Mouse (Mus musculus) Patski (cell line): ENCODE results near the gene Prelid1. TPM values are rescaled to one million over a fixed set of nuclear protein-coding genes. Genes with fewer than 3 reads are reported as not detected.

Experiments used
- ATAC-seq: fragments of 100-300 bp; one replicate; pipeline ENCODE4 v1.8.0; 2021
- CTCF ChIA-PET: fragments of 350-600 bp; sonication (Branson Sonifier 250); formaldehyde crosslinking; loops from one replicate; lab custom pipeline; 2022; ENCODE audit warnings: inconsistent platforms; lab: Charles Lee
- POLR2A ChIA-PET: fragments of 350-600 bp; sonication (Branson Sonifier 250); formaldehyde crosslinking; loops from one replicate; lab custom pipeline; 2022; ENCODE audit warnings: antibody characterized with exemption, inconsistent platforms; lab: Charles Lee
- DNase-seq: peaks from one replicate; pipeline ENCODE4 v3.0.0-alpha.2; 2011; ENCODE audit warnings: low read depth, low spot score
- H3K27me3 ChIP-seq: fragments of 371-371 bp; one replicate; pipeline ENCODE4 v1.5.1; 2021
- CTCF ChIP-seq: fragments of 100-300 bp; IDR thresholded peaks from one replicate; pipeline ENCODE4 v1.5.1; 2021
- in situ Hi-C: fragments of 300-500 bp; cut with MboI; formaldehyde crosslinking; loops from 3 replicates; pipeline ENCODE4 v1.11.1; 2018; ENCODE audit warnings: low pct_unique_long_range_greater_than_20kb, mixed read lengths
- polyA plus RNA-seq: library from polyadenylated mRNA; unstranded; gene quantifications from one replicate; pipeline ENCODE4 v1.2.3, GENCODE M21; 2021

Gene Prelid1
- polyA plus RNA-seq, 1 experiment from 2014 or later, result 300 TPM

- peak; percentile 29 for ATAC-seq
- POLR2A ChIA-PET, result interaction anchor here (0.5 kb wide), 1 partner anchor 55 kb away, joined by 5 read pairs; no protein-coding TSS in a partner anchor
Measured at GRCm38 (mm10) chr13:55361974-55362452, 41.7 kb downstream of the Prelid1 start.

GRCm38 (mm10) chr13:55362453-55363060, 42.3 kb downstream of the Prelid1 start, which contains the start of gene Lman2:
Gene Lman2, minus strand, starts transcription at chr13:55362783.
- H3K27me3 ChIP-seq, result peaks cover 7% of the 10 kb centered on the region
- ChIA-PET POLR2A (interaction anchor here (0.5 to 0.9 kb wide), 3 partner anchors 55 to 213 kb away, joined by 3 to 5 read pairs (median 3); no protein-coding TSS in a partner anchor), CTCF (interaction anchor here (1.0 kb wide), 1 partner anchor 41 kb away, joined by 3 read pairs; no protein-coding TSS in a partner anchor)
- no peak for TF ChIP-seq CTCF
- peak; percentile 97 for ATAC-seq
- peak; percentile 96 for DNase-seq
- in situ Hi-C loops, result no loop called here

More at GRCm38 (mm10) chr13:55361974-55362452, 41.7 kb downstream of the Prelid1 start:
- in situ Hi-C loops, result no loop called here
- peaks cover 5% of the 10 kb centered on the region for H3K27me3 ChIP-seq
- DNase-seq, result peak; percentile 7
- no peak for TF ChIP-seq CTCF
- CTCF ChIA-PET, result no interaction called here

DNA sequence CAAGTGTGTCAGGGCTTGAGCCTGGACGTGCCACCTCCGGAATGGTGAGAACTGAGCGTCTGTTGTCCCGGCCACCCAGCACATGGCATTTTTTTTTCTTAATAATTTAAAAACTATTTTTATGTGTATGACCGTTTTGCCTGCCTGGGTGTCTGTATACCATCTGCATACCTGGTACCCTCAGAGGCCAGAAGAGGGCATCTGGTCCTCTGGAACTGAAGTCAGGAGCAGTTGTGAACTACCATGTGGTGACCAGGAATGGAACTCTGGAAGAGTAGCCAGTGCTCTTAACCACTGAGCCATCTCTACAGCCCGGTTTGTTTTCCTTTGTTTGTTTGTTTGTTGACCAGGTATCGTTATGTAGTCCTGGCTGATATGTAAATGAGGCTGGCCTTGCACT, 48.1 kb downstream of the Prelid1 start:
- DNase-seq (no peak), ATAC-seq (no peak)
- H3K27me3 ChIP-seq, result peaks cover 30% of the 10 kb centered on the region
- POLR2A ChIA-PET, result no interaction called here
- TF ChIP-seq CTCF, result no peak
- CTCF ChIA-PET, result no interaction called here
- in situ Hi-C loops, result no loop called here

- CTCF ChIA-PET, result no interaction called here
- H3K27me3 ChIP-seq, result peaks cover 41% of the 10 kb centered on the region
- in situ Hi-C loops, result loop anchor here (5.0 kb wide), 1 partner anchor 58 kb away; the partner anchor contains the start of gene F12
- TF ChIP-seq CTCF, result no peak
- ATAC-seq (no peak), DNase-seq (no peak)
- POLR2A ChIA-PET, result no interaction called here
Measured at GRCm38 (mm10) chr13:55369531-55370114, 49.3 kb downstream of the Prelid1 start, which contains the start of gene Rgs14. Gene Rgs14, plus strand, starts transcription at chr13:55369732.

- DNase-seq, result no peak
- peaks cover 47% of the 10 kb centered on the region for H3K27me3 ChIP-seq
- ChIA-PET POLR2A (no interaction called here), CTCF (no interaction called here)
- no peak for ATAC-seq
- in situ Hi-C loops, result loop anchor here (5.0 kb wide), 1 partner anchor 57 kb away; the partner anchor contains the start of gene F12
- TF ChIP-seq CTCF, result no peak
Measured at GRCm38 (mm10) chr13:55370234-55370633, 49.9 kb downstream of the Prelid1 start.

DNA sequence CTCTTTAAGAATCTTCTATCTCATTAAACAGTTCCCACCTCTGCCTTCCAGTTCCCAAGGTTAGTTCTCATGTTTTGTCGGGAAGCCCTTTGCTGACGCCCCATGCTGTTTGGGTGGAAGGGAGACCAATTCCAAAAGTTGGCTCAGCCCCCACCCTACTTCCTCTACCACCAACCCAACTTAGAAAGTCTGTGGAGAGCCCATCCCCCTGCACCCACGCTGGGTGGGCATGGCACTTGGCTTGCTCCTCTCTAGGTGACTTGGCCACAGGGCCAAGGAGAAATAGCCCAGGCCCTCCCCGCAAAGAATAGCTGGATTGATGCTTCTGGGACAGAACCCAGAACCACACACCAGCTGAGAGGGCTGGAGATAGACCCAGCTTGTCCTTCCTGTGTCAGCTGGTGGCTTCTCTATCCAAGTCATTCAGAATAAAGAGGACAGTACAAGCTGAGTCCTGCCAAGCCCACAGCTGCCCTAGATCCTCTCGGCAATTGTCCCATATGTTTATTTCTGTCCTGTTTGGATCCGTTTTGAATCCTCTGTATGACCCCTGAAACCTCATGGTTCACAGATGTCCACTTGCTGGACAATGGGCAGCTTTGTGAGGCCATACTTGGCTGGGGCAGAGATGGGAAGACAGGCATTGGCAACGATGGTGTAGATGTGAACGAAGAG, 50.8 kb downstream of the Prelid1 start:
- H3K27me3 ChIP-seq, result peaks cover 55% of the 10 kb centered on the region
- no peak for TF ChIP-seq CTCF
- ChIA-PET CTCF (no interaction called here), POLR2A (no interaction called here)
- DNase-seq (no peak), ATAC-seq (no peak)
- in situ Hi-C loops, result loop anchor here (5.0 kb wide), 1 partner anchor 56 kb away; the partner anchor contains the start of gene F12

- peaks cover 56% of the 10 kb centered on the region for H3K27me3 ChIP-seq
- in situ Hi-C loops, result loop anchor here (5.0 kb wide), 1 partner anchor 56 kb away; the partner anchor contains the start of gene F12
- ChIA-PET CTCF (no interaction called here), POLR2A (no interaction called here)
- no peak for DNase-seq
- ATAC-seq, result no peak
- no peak for TF ChIP-seq CTCF
Measured at GRCm38 (mm10) chr13:55371740-55372139, 51.4 kb downstream of the Prelid1 start.

- peaks cover 74% of the 10 kb centered on the region for H3K27me3 ChIP-seq
- CTCF ChIA-PET, result no interaction called here
- ATAC-seq (no peak), DNase-seq (no peak)
- in situ Hi-C loops, result loop anchor here (5.0 kb wide), 1 partner anchor 53 kb away; the partner anchor contains the start of gene F12
- POLR2A ChIA-PET, result no interaction called here
- no peak for TF ChIP-seq CTCF
Measured at GRCm38 (mm10) chr13:55374206-55374924, 54.1 kb downstream of the Prelid1 start.

Other genes with a start within 250 kb of the Prelid1 start
- 38.1 TPM for gene Uimc1, start 220.2 kb upstream of the Prelid1 start, polyA plus RNA-seq
- 22.2 TPM for gene Zfp346, start 215.2 kb upstream of the Prelid1 start, polyA plus RNA-seq
- gene Gm17617, start 187.0 kb upstream of the Prelid1 start, polyA plus RNA-seq, result not detected
- 2.6 TPM for gene Fgfr4, start 167.9 kb upstream of the Prelid1 start, polyA plus RNA-seq
- gene Nsd1, start 110.7 kb upstream of the Prelid1 start, polyA plus RNA-seq, result 15.1 TPM
- gene Rab24, start 1.4 kb downstream of the Prelid1 start, polyA plus RNA-seq, result 94.0 TPM
- gene Mxd3, start 9.3 kb downstream of the Prelid1 start, polyA plus RNA-seq, result 14.8 TPM
- 145 TPM for gene Lman2, start 42.3 kb downstream of the Prelid1 start, polyA plus RNA-seq
- 0.54 TPM for gene Rgs14, start 49.2 kb downstream of the Prelid1 start, polyA plus RNA-seq
- gene Slc34a1, start 77.7 kb downstream of the Prelid1 start, polyA plus RNA-seq, result not detected
- gene Pfn3, start 94.7 kb downstream of the Prelid1 start, polyA plus RNA-seq, result not detected
- gene F12, start 106.3 kb downstream of the Prelid1 start, polyA plus RNA-seq, result not detected
- gene Grk6, start 124.6 kb downstream of the Prelid1 start, polyA plus RNA-seq, result 54.6 TPM
- gene Prr7, start 143.8 kb downstream of the Prelid1 start, polyA plus RNA-seq, result 11.7 TPM
- 158 TPM for gene Dbn1, start 167.6 kb downstream of the Prelid1 start, polyA plus RNA-seq
- 129 TPM for gene Pdlim7, start 193.2 kb downstream of the Prelid1 start, polyA plus RNA-seq
- 1.5 TPM for gene Dok3, start 208.8 kb downstream of the Prelid1 start, polyA plus RNA-seq
- 73.0 TPM for gene Ddx41, start 216.2 kb downstream of the Prelid1 start, polyA plus RNA-seq